Mouse (Mus musculus) spleen, adult 2 months (tissue): Measurements from ENCODE around the gene Slc43a2. TPM values are rescaled to one million over a fixed set of nuclear protein-coding genes. Genes with fewer than 3 reads are reported as not detected.
A peak's percentile ranks its signal among the peaks of the same experiment; 100 is the strongest.
"Not testable (repeated sequence)": the region's sequence is repeated elsewhere in the genome, so short reads cannot be mapped to it uniquely, and the experiment has no call there.

Experiments
- DNase-seq, 2 experiments: peaks; one replicate each; pipeline versions ENCODE4 v3.0.0 to v3.0.0-alpha.2; 2012 to 2021; ENCODE audit warnings: low spot score in 2 of 2, low read depth in 1 of 2
- H3K27ac ChIP-seq: fragments of 200-500 bp; 2 replicates; pipeline ENCODE4 v1.5.1; 2012; ENCODE audit warnings: low read length, inconsistent platforms; ENCODE audit not compliant: insufficient read depth
- H3K27me3 ChIP-seq: fragments of 200-500 bp; 2 replicates; pipeline ENCODE4 v1.6.1; 2012; ENCODE audit warnings: mild to moderate bottlenecking, moderate library complexity, low read length, inconsistent platforms; ENCODE audit not compliant: control insufficient read depth, insufficient read depth
- H3K36me3 ChIP-seq: fragments of 200-500 bp; 2 replicates; pipeline ENCODE4 v1.6.1; 2012; ENCODE audit warnings: mild to moderate bottlenecking, low read length, inconsistent platforms; ENCODE audit not compliant: control insufficient read depth, insufficient read depth
- H3K4me1 ChIP-seq: fragments of 200-500 bp; 2 replicates; pipeline ENCODE4 v1.6.1; 2011; ENCODE audit warnings: inconsistent platforms; ENCODE audit not compliant: control insufficient read depth, insufficient read depth, insufficient read length
- H3K4me3 ChIP-seq: fragments of 200-500 bp; 2 replicates; pipeline ENCODE4 v1.5.1; 2011; ENCODE audit warnings: mild to moderate bottlenecking, inconsistent platforms; ENCODE audit not compliant: insufficient read depth, insufficient read length; ENCODE audit errors: extremely low read depth
- CTCF ChIP-seq: fragments of 200-500 bp; IDR thresholded peaks from 2 replicates; pipeline ENCODE4 v1.5.1; 2011; ENCODE audit warnings: mild to moderate bottlenecking, inconsistent platforms; ENCODE audit not compliant: insufficient read depth, insufficient read length, insufficient replicate concordance; ENCODE audit errors: extremely low read depth
- POLR2A ChIP-seq: fragments of 200-500 bp; IDR thresholded peaks from 2 replicates; pipeline ENCODE4 v1.6.1; 2011; ENCODE audit warnings: low read depth, low read length, inconsistent platforms
- WGBS: fragments of 180-500 bp; shearing (Covaris S2); methylation state at CpG from one replicate; pipeline ENCODE4 v1.1.7; 2018; 5-methylcytosine and 5-hydroxymethylcytosine counted together
- polyA plus RNA-seq: library from polyadenylated mRNA; depleted of rRNA; stranded (reverse); fragments of >200 nt; gene quantifications from 2 replicates; pipeline ENCODE4 v1.2.3, GENCODE M21; 2012

The Slc43a2 gene
- polyA plus RNA-seq, 1 experiment, result 57.3 TPM

DNA sequence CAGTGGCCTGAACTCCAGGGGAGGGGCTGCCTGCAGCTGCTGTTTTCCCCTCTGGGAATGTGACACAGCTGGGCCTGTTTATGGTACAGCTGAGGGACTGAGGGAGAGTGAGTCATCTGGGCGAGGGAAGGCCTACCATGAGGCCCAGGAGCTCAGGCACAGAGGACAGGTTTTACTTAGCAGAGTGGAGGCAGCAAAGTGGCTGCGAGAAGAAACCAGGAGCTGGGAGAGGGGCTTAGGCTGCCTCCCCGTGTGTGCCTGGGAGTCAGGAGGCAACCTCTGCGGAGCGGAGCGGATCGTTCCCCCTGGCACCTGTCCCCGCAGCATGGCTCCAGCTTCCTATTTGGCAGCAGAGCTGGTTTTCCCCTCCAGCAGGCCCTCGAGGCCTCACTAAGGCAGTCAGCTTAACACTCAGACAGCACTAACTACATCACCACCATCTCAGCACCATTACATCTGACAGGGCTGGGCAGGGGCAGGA is 20.5 kb downstream of the Slc43a2 start:
- H3K4me3 ChIP-seq, result no peak overlapping the region
- DNase-seq, result no peak
- no peak for TF ChIP-seq CTCF
- no peak for TF ChIP-seq POLR2A
- H3K4me1 ChIP-seq, result 0 out of 2 replicates have a peak, but pooled peaks cover 2% of the 10 kb centered on the region
- peaks cover 11% of the 10 kb centered on the region; the same call in 1 of the 2 replicates for H3K36me3 ChIP-seq
- no peak overlapping the region for H3K27ac ChIP-seq
- 75% methylated on average over 9 of the region's 9 CpGs for WGBS
- no peaks in the 10 kb centered on the region for H3K27me3 ChIP-seq

GRCm38 (mm10) chr11:75552906-75553482 is 21.5 kb downstream of the Slc43a2 start:
- Histone ChIP-seq H3K36me3 (peaks cover 6% of the 10 kb centered on the region; the same call in 1 of the 2 replicates), H3K27me3 (no peaks in the 10 kb centered on the region), H3K27ac (no peak overlapping the region)

GRCm38 (mm10) chr11:75556006-75556405 is 24.5 kb downstream of the Slc43a2 start:
- not testable (repeated sequence) for H3K27me3 ChIP-seq, H3K27ac ChIP-seq, H3K4me3 ChIP-seq, H3K36me3 ChIP-seq, DNase-seq
- 91% methylated on average over 6 of the region's 6 CpGs for WGBS
- peaks cover 13% of the 10 kb centered on the region for H3K4me1 ChIP-seq

More at GRCm38 (mm10) chr11:75552906-75553482, 21.5 kb downstream of the Slc43a2 start:
- WGBS, result 78% methylated on average over 7 of the region's 7 CpGs
- 0 out of 2 replicates have a peak, but pooled peaks cover 2% of the 10 kb centered on the region for H3K4me1 ChIP-seq
- no peak overlapping the region for H3K4me3 ChIP-seq
- TF ChIP-seq POLR2A (no peak), CTCF (no peak)
- no peak for DNase-seq

DNA sequence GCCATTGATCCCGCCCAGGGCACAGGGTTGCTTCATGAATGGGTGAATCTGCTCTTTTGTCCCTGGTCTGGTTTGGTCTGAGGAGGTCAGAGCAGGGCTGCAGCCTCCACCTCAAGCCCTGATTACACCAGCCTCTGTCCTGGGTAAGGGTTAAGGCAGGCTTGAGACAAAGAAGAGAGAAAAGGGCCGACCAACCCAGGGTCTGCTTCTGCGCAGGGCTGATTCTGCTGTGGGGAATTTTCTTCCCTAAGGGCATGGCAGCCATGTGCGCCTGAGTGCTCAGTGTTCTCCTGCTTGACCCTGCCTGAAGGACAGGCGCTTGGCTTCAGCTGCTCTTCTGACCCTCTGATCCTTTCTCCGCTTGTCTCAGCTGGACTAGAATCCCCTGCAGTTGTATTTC is 25.6 kb downstream of the Slc43a2 start:
- Histone ChIP-seq H3K27ac (no peak overlapping the region), H3K36me3 (peaks cover 6% of the 10 kb centered on the region; the same call in 1 of the 2 replicates), H3K27me3 (no peaks in the 10 kb centered on the region), H3K4me3 (no peak overlapping the region), H3K4me1 (peaks cover 20% of the 10 kb centered on the region)
- DNase-seq, result no peak
- TF ChIP-seq POLR2A, result no peak
- 92% methylated on average over 6 of the region's 6 CpGs for WGBS

GRCm38 (mm10) chr11:75558101-75558500 is 26.6 kb downstream of the Slc43a2 start:
- Histone ChIP-seq H3K27me3 (no peaks in the 10 kb centered on the region), H3K4me3 (no peak overlapping the region), H3K36me3 (peaks cover 11% of the 10 kb centered on the region), H3K4me1 (peaks cover 20% of the 10 kb centered on the region), H3K27ac (no peak overlapping the region)
- 72% methylated on average over 1 of the region's 1 CpGs for WGBS
- TF ChIP-seq POLR2A, result no peak
- TF ChIP-seq CTCF, result no peak
- no peak for DNase-seq

DNA sequence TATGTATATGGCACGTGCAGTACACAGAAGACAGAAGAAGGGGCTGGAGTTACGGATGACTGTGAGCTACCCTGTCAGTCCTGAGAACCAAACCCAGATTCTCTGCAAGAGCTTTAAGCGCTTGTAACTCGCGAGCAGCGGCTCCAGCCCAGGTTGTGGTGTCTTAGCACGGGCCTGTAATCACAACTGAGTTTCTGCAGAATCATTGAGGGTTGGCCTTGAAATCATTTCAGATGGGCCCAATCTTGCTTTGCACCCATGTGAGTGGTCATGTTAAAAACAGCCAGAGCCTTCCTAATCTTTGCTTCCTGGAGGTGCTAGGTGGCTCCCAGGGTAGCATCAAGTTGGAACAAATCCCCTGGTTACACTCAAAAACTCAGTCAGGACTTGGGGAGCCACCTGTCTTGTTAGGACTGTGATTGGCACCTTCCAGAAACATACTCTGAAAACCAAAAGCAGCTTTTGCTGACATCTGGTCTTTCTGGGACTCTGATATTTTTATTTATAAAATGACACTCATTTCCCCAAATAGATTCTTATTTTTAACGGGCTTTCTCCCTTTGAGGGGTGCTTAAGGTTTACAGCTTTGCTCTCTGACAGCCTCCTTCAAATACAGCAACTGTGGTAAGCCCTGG is 28.5 kb downstream of the Slc43a2 start:
- Histone ChIP-seq H3K4me3 (no peak overlapping the region), H3K4me1 (peaks cover 20% of the 10 kb centered on the region), H3K36me3 (peaks cover 18% of the 10 kb centered on the region), H3K27me3 (no peaks in the 10 kb centered on the region), H3K27ac (peak overlapping the region; percentile 84)
- no peak for DNase-seq
- TF ChIP-seq CTCF, result no peak
- no peak for TF ChIP-seq POLR2A
- WGBS, result 35% methylated on average over 8 of the region's 8 CpGs
